Mouse (Mus musculus): ENCODE results near the gene Gm20388.

GRCm38 (mm10) chr8:120723025-120723424 is 812.4 kb downstream of the Gm20388 start:
- peak; percentile 33; the same call in 1 of the 2 replicates for TF ChIP-seq CTCF (conservative IDR thresholded peaks at IDR 0.05; ENCODE audit: insufficient read depth, insufficient read length, low read depth, low read length)
- no peak for TF ChIP-seq POLR2A (IDR thresholded peaks at IDR 0.05; ENCODE audit: low read depth, low read length)

Data from kidney, adult 2 months (tissue).